ENCODE assay signal across 8 mouse cellular contexts in genomic region chr2:32537360-32537905, GRCm38 (mm10). TPM values are rescaled to one million over a fixed set of nuclear protein-coding genes. Genes with fewer than 3 reads are reported as not detected.
A peak's percentile ranks its signal among the peaks of the same experiment; 100 is the strongest.
DNase-seq lines count a peak whose midpoint lies in the region; ATAC-seq and TF ChIP-seq lines count a peak whose summit lies in the region.
"Had no signal": no experiment of that assay in that cellular context is flagged by ENCODE, and none has a peak within 500 bp of the region (broad histone marks: within the 10 kb centered on the region; RNA-seq: fewer than 3 reads in every experiment).

No protein-coding gene starts in this region.

- H3K9ac ChIP-seq in heart, embryonic 13.5 days: peak overlapping the region; percentile 96
- peak overlapping the region; percentile 98 for H3K9ac ChIP-seq in midbrain, embryonic 13.5 days (replicated peaks)

- peak overlapping the region; percentile 92 for H3K4me3 ChIP-seq in E14TG2a.4 (replicated peaks; ENCODE audit: low read length)
- H3K4me3 ChIP-seq in heart, embryonic 13.5 days: peak overlapping the region; percentile 95
- peak overlapping the region; percentile 94 for H3K4me3 ChIP-seq in midbrain, embryonic 13.5 days (replicated peaks)

- no peaks in the 10 kb centered on the region for H3K9me3 ChIP-seq in E14TG2a.4 (ENCODE audit: low read length)
- no peaks in the 10 kb centered on the region for H3K9me3 ChIP-seq in heart, embryonic 13.5 days
- no peaks in the 10 kb centered on the region for H3K9me3 ChIP-seq in midbrain, embryonic 13.5 days

- peak overlapping the region; percentile 93 for H3K27ac ChIP-seq in heart, embryonic 13.5 days (replicated peaks)
- H3K27ac ChIP-seq in midbrain, embryonic 13.5 days: peak overlapping the region; percentile 41

- H3K36me3 ChIP-seq in E14TG2a.4 (ENCODE audit: insufficient read depth, low read length): peaks cover 8% of the 10 kb centered on the region; the same call in 1 of the 2 replicates
- no peaks in the 10 kb centered on the region for H3K36me3 ChIP-seq in heart, embryonic 13.5 days
- H3K36me3 ChIP-seq in midbrain, embryonic 13.5 days: no peaks in the 10 kb centered on the region

- peak; percentile 30 to 57 for DNase-seq in adrenal gland, postnatal 36 days
- peak; percentile 62 to 86 for DNase-seq in kidney, postnatal 25 days

- ATAC-seq in heart, embryonic 13.5 days (ENCODE audit: extremely low read depth, insufficient number of reproducible peaks, low FRiP score, low TSS enrichment): no peak
- ATAC-seq in midbrain, embryonic 13.5 days: no peak
- ATAC-seq in activated CD4-positive, CD25-positive, alpha-beta regulatory T cell, adult 4 months: no peak
- no peak for ATAC-seq in megakaryocyte-erythroid progenitor cell, adult 5-6 weeks (replicated peaks; ENCODE audit: low FRiP score, low TSS enrichment, poor library complexity, severe bottlenecking)

- H3K4me2 ChIP-seq in heart, embryonic 13.5 days: peak overlapping the region; percentile 88
- H3K4me2 ChIP-seq in midbrain, embryonic 13.5 days (replicated peaks): peak overlapping the region; percentile 71

- 15% methylated on average over 9 of the region's 9 CpGs for WGBS in heart, embryonic 13.5 days
- WGBS in midbrain, embryonic 13.5 days: 10% methylated on average over 9 of the region's 9 CpGs

- H3K27me3 ChIP-seq in E14TG2a.4 (ENCODE audit: insufficient read depth, low read length): peaks cover 4% of the 10 kb centered on the region; the same call in 1 of the 2 replicates
- no peaks in the 10 kb centered on the region for H3K27me3 ChIP-seq in heart, embryonic 13.5 days (replicated peaks)
- no peaks in the 10 kb centered on the region for H3K27me3 ChIP-seq in midbrain, embryonic 13.5 days

- no peak for TF ChIP-seq CTCF in E14TG2a.4 (conservative IDR thresholded peaks at IDR 0.05; ENCODE audit: low read length)

- peaks cover 79% of the 10 kb centered on the region for H3K4me1 ChIP-seq in E14TG2a.4 (replicated peaks; ENCODE audit: low read depth, low read length)
- peaks cover 63% of the 10 kb centered on the region for H3K4me1 ChIP-seq in heart, embryonic 13.5 days
- peaks cover 63% of the 10 kb centered on the region for H3K4me1 ChIP-seq in midbrain, embryonic 13.5 days (replicated peaks)

RNA-seq across cellular contexts. Expression of gene Fam102a, which starts 2.3 kb away (rescaled TPM):
- total RNA-seq in adrenal gland, postnatal 36 days (2021): 10 to 100 TPM; 21.5 to 34.8 TPM
- polyA plus RNA-seq in heart, embryonic 13.5 days (2015; fragmentation: Nextera tagmentation; extraction: Ambion mirVana): 5.4 and 5.7 TPM in 2 replicates
- polyA plus RNA-seq in midbrain, embryonic 13.5 days (2015; fragmentation: Nextera tagmentation; extraction: Ambion mirVana): 5.6 and 7.3 TPM in 2 replicates
- 10 to 100 TPM; 40.3 to 47.5 TPM for polyA plus RNA-seq in activated CD4-positive, CD25-positive, alpha-beta regulatory T cell, adult 4 months (2017; shearing (Covaris generic))
- 1.5 and 2.9 TPM in 2 replicates for total RNA-seq in megakaryocyte-erythroid progenitor cell, adult 5-6 weeks (2014; fragmentation: Nextera tagmentation)
- 0.34 and 2.3 TPM in 2 replicates for total RNA-seq in megakaryocyte-erythroid progenitor cell, adult 5-6 weeks (2017)

RNA-seq across cellular contexts. Expression of gene Dpm2, which starts 33.2 kb away (rescaled TPM):
- 10 to 100 TPM; 60.5 to 61.1 TPM for total RNA-seq in adrenal gland, postnatal 36 days (2021)
- 72.9 and 81.4 TPM in 2 replicates for polyA plus RNA-seq in heart, embryonic 13.5 days (2015; fragmentation: Nextera tagmentation; extraction: Ambion mirVana)
- 133 and 147 TPM in 2 replicates for polyA plus RNA-seq in midbrain, embryonic 13.5 days (2015; fragmentation: Nextera tagmentation; extraction: Ambion mirVana)
- 100 to 1,000 TPM; 107 to 124 TPM for polyA plus RNA-seq in activated CD4-positive, CD25-positive, alpha-beta regulatory T cell, adult 4 months (2017; shearing (Covaris generic))
- total RNA-seq in megakaryocyte-erythroid progenitor cell, adult 5-6 weeks (2014; fragmentation: Nextera tagmentation): 94.2 and 108 TPM in 2 replicates
- total RNA-seq in megakaryocyte-erythroid progenitor cell, adult 5-6 weeks (2017): 33.0 and 38.5 TPM in 2 replicates

RNA-seq across cellular contexts. Expression of gene Pip5kl1, which starts 37.2 kb away (rescaled TPM):
- not detected for total RNA-seq in adrenal gland, postnatal 36 days (2021)
- 0.36 TPM in 1 of 2 replicates, not detected in the other for polyA plus RNA-seq in heart, embryonic 13.5 days (2015; fragmentation: Nextera tagmentation; extraction: Ambion mirVana)
- polyA plus RNA-seq in midbrain, embryonic 13.5 days (2015; fragmentation: Nextera tagmentation; extraction: Ambion mirVana): 4.8 TPM in 2 replicates
- polyA plus RNA-seq in activated CD4-positive, CD25-positive, alpha-beta regulatory T cell, adult 4 months (2017; shearing (Covaris generic)): not detected
- not detected in 2 replicates for total RNA-seq in megakaryocyte-erythroid progenitor cell, adult 5-6 weeks (2014; fragmentation: Nextera tagmentation)
- total RNA-seq in megakaryocyte-erythroid progenitor cell, adult 5-6 weeks (2017): 0.23 TPM in 1 of 2 replicates, not detected in the other
- total RNA-seq: heart, adult 18-20 months had no signal

RNA-seq across cellular contexts. Expression of gene 9430097D07Rik, which starts 38.1 kb away (rescaled TPM):
- total RNA-seq in adrenal gland, postnatal 36 days (2021): not detected
- polyA plus RNA-seq in heart, embryonic 13.5 days (2015; fragmentation: Nextera tagmentation; extraction: Ambion mirVana): 0.21 TPM in 1 of 2 replicates, not detected in the other
- polyA plus RNA-seq in midbrain, embryonic 13.5 days (2015; fragmentation: Nextera tagmentation; extraction: Ambion mirVana): 0.34 and 0.55 TPM in 2 replicates
- polyA plus RNA-seq in activated CD4-positive, CD25-positive, alpha-beta regulatory T cell, adult 4 months (2017; shearing (Covaris generic)): not detected
- not detected in 2 replicates for total RNA-seq in megakaryocyte-erythroid progenitor cell, adult 5-6 weeks (2014; fragmentation: Nextera tagmentation)
- 0.75 TPM in 1 of 2 replicates, not detected in the other for total RNA-seq in megakaryocyte-erythroid progenitor cell, adult 5-6 weeks (2017)
- total RNA-seq: heart, adult 18-20 months had no signal

RNA-seq across cellular contexts. Expression of gene St6galnac4, which starts 49.5 kb away (rescaled TPM):
- total RNA-seq in adrenal gland, postnatal 36 days (2021): 10 to 100 TPM in 1 of 2 experiments, 1 to 10 TPM in 1; 7.9 to 11.0 TPM
- polyA plus RNA-seq in heart, embryonic 13.5 days (2015; fragmentation: Nextera tagmentation; extraction: Ambion mirVana): 37.6 and 38.7 TPM in 2 replicates
- polyA plus RNA-seq in midbrain, embryonic 13.5 days (2015; fragmentation: Nextera tagmentation; extraction: Ambion mirVana): 15.2 and 16.3 TPM in 2 replicates
- polyA plus RNA-seq in activated CD4-positive, CD25-positive, alpha-beta regulatory T cell, adult 4 months (2017; shearing (Covaris generic)): 10 to 100 TPM; 30.7 to 39.8 TPM
- 21.5 and 29.8 TPM in 2 replicates for total RNA-seq in megakaryocyte-erythroid progenitor cell, adult 5-6 weeks (2014; fragmentation: Nextera tagmentation)
- 22.3 and 22.7 TPM in 2 replicates for total RNA-seq in megakaryocyte-erythroid progenitor cell, adult 5-6 weeks (2017)
